Mouse (Mus musculus) kidney, adult 2 months (tissue): Measurements from ENCODE around the gene Mlh3.

Experiments used
- CTCF ChIP-seq: fragments of 200-500 bp; conservative IDR thresholded peaks from 2 replicates; pipeline ENCODE4 v1.5.1; 2011; ENCODE audit warnings: low read depth, mild to moderate bottlenecking, control low read depth, low read length, moderate library complexity, mixed read lengths; ENCODE audit not compliant: insufficient read depth, insufficient read length
- POLR2A ChIP-seq: fragments of 200-500 bp; IDR thresholded peaks from one replicate; pipeline ENCODE4 v1.6.1; 2011; ENCODE audit warnings: low read depth, low read length, control low read depth

DNA sequence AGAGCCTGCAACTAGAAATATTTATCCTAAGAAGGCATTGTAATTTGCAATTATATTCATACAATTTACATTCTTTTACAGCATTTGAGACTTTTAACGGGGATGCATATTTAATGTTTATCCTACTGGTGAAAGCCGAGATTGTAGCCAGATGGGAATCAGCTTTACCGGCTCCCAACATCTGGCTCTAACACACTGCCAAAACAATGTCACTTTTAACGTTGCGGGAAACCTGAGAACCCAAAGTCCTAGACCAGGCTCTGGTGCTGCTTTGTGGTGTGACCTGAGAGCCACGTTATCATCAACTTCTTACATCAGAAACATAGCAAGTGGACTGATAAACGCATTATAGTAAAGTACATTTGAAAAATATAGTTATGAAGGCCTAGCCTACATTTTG, 5.5 kb downstream of the Mlh3 start:
- TF ChIP-seq CTCF (no peak), POLR2A (no peak)
